Comparison of ENCODE assay signal across 8 mouse cellular contexts in the genomic region with DNA sequence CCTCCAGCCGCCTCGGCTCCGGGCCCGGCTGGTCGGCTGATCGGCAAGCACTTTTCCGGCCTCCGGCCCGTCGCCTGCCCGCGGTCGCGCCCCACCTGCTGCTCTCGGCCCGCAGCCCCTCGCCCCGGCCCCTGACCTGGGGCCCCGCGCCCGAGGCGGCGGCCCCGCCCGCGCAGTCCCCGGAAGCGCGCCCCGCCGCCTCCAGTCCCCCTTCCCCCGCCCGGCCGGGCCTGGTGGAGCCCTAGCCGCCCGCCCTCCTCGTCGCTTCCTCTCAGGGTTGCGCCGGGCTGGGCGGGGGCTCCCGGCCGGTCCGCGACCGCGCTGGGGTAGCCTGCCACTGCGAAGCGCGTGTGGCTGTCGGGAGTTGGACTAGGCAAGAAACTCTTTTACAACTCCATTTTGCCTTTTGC. TPM values are rescaled to one million over a fixed set of nuclear protein-coding genes. Genes with fewer than 3 reads are reported as not detected.
DNase-seq lines count a peak whose midpoint lies in the region; ATAC-seq lines count a peak whose summit lies in the region.

No protein-coding gene starts in this region.

- H3K36me3 ChIP-seq in embryonic facial prominence, embryonic 13.5 days, result peaks cover 26% of the 10 kb centered on the region
- H3K36me3 ChIP-seq in heart, embryonic 15.5 days, result peaks cover 22% of the 10 kb centered on the region

- peak; percentile 91 for DNase-seq in CD4-positive, CD25-positive, alpha-beta regulatory T cell, adult 2 months (ENCODE audit: low read depth, low spot score)
- peak; percentile 86 for DNase-seq in T-cell, adult 2 months (ENCODE audit: low spot score)
- peak; percentile 86 to 93 for DNase-seq in kidney, postnatal 36 days
- DNase-seq in skeletal muscle tissue, adult 2 months (ENCODE audit: low read depth, low spot score), result peak; percentile 64
- no peak for DNase-seq in layer of hippocampus, postnatal 14 days (ENCODE audit: low spot score in 2 of 2)

- H3K27me3 ChIP-seq in embryonic facial prominence, embryonic 13.5 days, result no peaks in the 10 kb centered on the region
- no peaks in the 10 kb centered on the region for H3K27me3 ChIP-seq in heart, embryonic 15.5 days

- peak; percentile 62 for ATAC-seq in embryonic facial prominence, embryonic 13.5 days (ENCODE audit: insufficient number of reproducible peaks, insufficient read depth, low FRiP score, low TSS enrichment, low read depth)
- peak; percentile 86 for ATAC-seq in heart, embryonic 15.5 days (replicated peaks; ENCODE audit: insufficient number of reproducible peaks, insufficient read depth, low FRiP score, low read depth)
- ATAC-seq in megakaryocyte progenitor cell, adult 5-6 weeks (replicated peaks; ENCODE audit: poor library complexity), result peak; percentile 64

- H3K9ac ChIP-seq in embryonic facial prominence, embryonic 13.5 days, result peak overlapping the region; percentile 98
- peak overlapping the region; percentile 95 for H3K9ac ChIP-seq in heart, embryonic 15.5 days

- peak overlapping the region; percentile 86 for H3K4me2 ChIP-seq in embryonic facial prominence, embryonic 13.5 days
- peak overlapping the region; percentile 75 for H3K4me2 ChIP-seq in heart, embryonic 15.5 days

- H3K9me3 ChIP-seq in embryonic facial prominence, embryonic 13.5 days, result no peaks in the 10 kb centered on the region
- no peaks in the 10 kb centered on the region for H3K9me3 ChIP-seq in heart, embryonic 15.5 days (replicated peaks)

- 1% methylated on average over 48 of the region's 51 CpGs for WGBS in embryonic facial prominence, embryonic 13.5 days
- WGBS in heart, embryonic 15.5 days, result under 1% methylated on average over 49 of the region's 51 CpGs

- H3K4me3 ChIP-seq in embryonic facial prominence, embryonic 13.5 days, result peak overlapping the region; percentile 94
- H3K4me3 ChIP-seq in heart, embryonic 15.5 days, result peak overlapping the region; percentile 82

- peak overlapping the region; percentile 100 for H3K27ac ChIP-seq in embryonic facial prominence, embryonic 13.5 days
- peak overlapping the region; percentile 100 for H3K27ac ChIP-seq in heart, embryonic 15.5 days

- peaks cover 27% of the 10 kb centered on the region for H3K4me1 ChIP-seq in embryonic facial prominence, embryonic 13.5 days
- peaks cover 34% of the 10 kb centered on the region for H3K4me1 ChIP-seq in heart, embryonic 15.5 days (replicated peaks)

RNA-seq across cellular contexts. Expression of gene Tcta, which starts 0.6 kb away (rescaled TPM):
- polyA plus RNA-seq in embryonic facial prominence, embryonic 13.5 days (2015; fragmentation: Nextera tagmentation; extraction: Ambion mirVana), result 31.5 and 34.2 TPM in 2 replicates
- 31.6 and 34.9 TPM in 2 replicates for polyA plus RNA-seq in heart, embryonic 15.5 days (2015; fragmentation: Nextera tagmentation; extraction: Ambion mirVana)
- 12.8 and 13.2 TPM in 2 replicates for total RNA-seq in megakaryocyte progenitor cell, adult 5-6 weeks (2015)
- total RNA-seq in megakaryocyte progenitor cell, adult 5-6 weeks (2017), result 4.1 and 8.7 TPM in 2 replicates
- total RNA-seq in layer of hippocampus, postnatal 14 days (2021), result 10 to 100 TPM; 45.3 to 46.8 TPM

RNA-seq across cellular contexts. Expression of gene Rhoa, which starts 0.6 kb away (rescaled TPM):
- 437 and 448 TPM in 2 replicates for polyA plus RNA-seq in embryonic facial prominence, embryonic 13.5 days (2015; fragmentation: Nextera tagmentation; extraction: Ambion mirVana)
- 356 and 369 TPM in 2 replicates for polyA plus RNA-seq in heart, embryonic 15.5 days (2015; fragmentation: Nextera tagmentation; extraction: Ambion mirVana)
- 261 and 298 TPM in 2 replicates for total RNA-seq in megakaryocyte progenitor cell, adult 5-6 weeks (2015)
- 265 and 283 TPM in 2 replicates for total RNA-seq in megakaryocyte progenitor cell, adult 5-6 weeks (2017)
- 100 to 1,000 TPM; 189 to 198 TPM for total RNA-seq in layer of hippocampus, postnatal 14 days (2021)

RNA-seq across cellular contexts. Expression of gene Amt, which starts 9.9 kb away (rescaled TPM):
- polyA plus RNA-seq in embryonic facial prominence, embryonic 13.5 days (2015; fragmentation: Nextera tagmentation; extraction: Ambion mirVana), result 12.5 and 15.3 TPM in 2 replicates
- polyA plus RNA-seq in heart, embryonic 15.5 days (2015; fragmentation: Nextera tagmentation; extraction: Ambion mirVana), result 8.2 and 9.1 TPM in 2 replicates
- 0.37 and 0.85 TPM in 2 replicates for total RNA-seq in megakaryocyte progenitor cell, adult 5-6 weeks (2015)
- 1.1 and 1.2 TPM in 2 replicates for total RNA-seq in megakaryocyte progenitor cell, adult 5-6 weeks (2017)
- 10 to 100 TPM; 27.1 to 27.9 TPM for total RNA-seq in layer of hippocampus, postnatal 14 days (2021)

RNA-seq across cellular contexts. Expression of gene Nicn1, which starts 16.3 kb away (rescaled TPM):
- 48.9 and 50.1 TPM in 2 replicates for polyA plus RNA-seq in embryonic facial prominence, embryonic 13.5 days (2015; fragmentation: Nextera tagmentation; extraction: Ambion mirVana)
- polyA plus RNA-seq in heart, embryonic 15.5 days (2015; fragmentation: Nextera tagmentation; extraction: Ambion mirVana), result 23.9 and 29.0 TPM in 2 replicates
- 9.0 and 10.5 TPM in 2 replicates for total RNA-seq in megakaryocyte progenitor cell, adult 5-6 weeks (2015)
- 3.2 and 4.7 TPM in 2 replicates for total RNA-seq in megakaryocyte progenitor cell, adult 5-6 weeks (2017)
- 10 to 100 TPM; 85.7 to 86.1 TPM for total RNA-seq in layer of hippocampus, postnatal 14 days (2021)

RNA-seq across cellular contexts. Expression of gene Gpx1, which starts 32.1 kb away (rescaled TPM):
- 775 and 811 TPM in 2 replicates for polyA plus RNA-seq in embryonic facial prominence, embryonic 13.5 days (2015; fragmentation: Nextera tagmentation; extraction: Ambion mirVana)
- 746 and 792 TPM in 2 replicates for polyA plus RNA-seq in heart, embryonic 15.5 days (2015; fragmentation: Nextera tagmentation; extraction: Ambion mirVana)
- 2,374 and 2,432 TPM in 2 replicates for total RNA-seq in megakaryocyte progenitor cell, adult 5-6 weeks (2015)
- 1,500 and 1,804 TPM in 2 replicates for total RNA-seq in megakaryocyte progenitor cell, adult 5-6 weeks (2017)
- total RNA-seq in layer of hippocampus, postnatal 14 days (2021), result 10 to 100 TPM; 67.3 to 68.7 TPM

Comparison
In these comparisons a context has a peak if more than half of its experiments do, and no peak if none do; other contexts are left out.
1. DNase-seq: peak in CD4-positive, CD25-positive, alpha-beta regulatory T cell, adult 2 months (single experiment), T-cell, adult 2 months (single experiment), kidney, postnatal 36 days (2 of 2) and skeletal muscle tissue, adult 2 months (single experiment); none in layer of hippocampus, postnatal 14 days (0 of 2).
2. RNA of gene Amt, which starts 9.9 kb away (total RNA-seq): 27.1 to 27.9 TPM in layer of hippocampus, postnatal 14 days; 0.37 to 1.2 TPM in megakaryocyte progenitor cell, adult 5-6 weeks; every median in the first group is over 10 times any median in the second.
3. Peak in every context shown above with its lines, with median percentiles within 50 percentile points of each other: ATAC-seq.